Mouse (Mus musculus) ES-Bruce4 (cell line): ENCODE measurements around the gene Paqr3.

Experiments used
- CTCF ChIP-seq: IDR thresholded peaks from one replicate; pipeline ENCODE4 v1.8.1; 2011; ENCODE audit warnings: low read depth, low read length
- POLR2A ChIP-seq: IDR thresholded peaks from one replicate; pipeline ENCODE4 v1.8.1; 2011; ENCODE audit warnings: low read length; ENCODE audit not compliant: insufficient read depth

- TF ChIP-seq CTCF: no peak
- no peak for TF ChIP-seq POLR2A
These were observed 29.9 kb downstream of the Paqr3 start for GRCm38 (mm10) chr5:97081481-97081880.
